Mouse (Mus musculus): ENCODE results near the gene Egfl8.

Egfl8 gene

DNA sequence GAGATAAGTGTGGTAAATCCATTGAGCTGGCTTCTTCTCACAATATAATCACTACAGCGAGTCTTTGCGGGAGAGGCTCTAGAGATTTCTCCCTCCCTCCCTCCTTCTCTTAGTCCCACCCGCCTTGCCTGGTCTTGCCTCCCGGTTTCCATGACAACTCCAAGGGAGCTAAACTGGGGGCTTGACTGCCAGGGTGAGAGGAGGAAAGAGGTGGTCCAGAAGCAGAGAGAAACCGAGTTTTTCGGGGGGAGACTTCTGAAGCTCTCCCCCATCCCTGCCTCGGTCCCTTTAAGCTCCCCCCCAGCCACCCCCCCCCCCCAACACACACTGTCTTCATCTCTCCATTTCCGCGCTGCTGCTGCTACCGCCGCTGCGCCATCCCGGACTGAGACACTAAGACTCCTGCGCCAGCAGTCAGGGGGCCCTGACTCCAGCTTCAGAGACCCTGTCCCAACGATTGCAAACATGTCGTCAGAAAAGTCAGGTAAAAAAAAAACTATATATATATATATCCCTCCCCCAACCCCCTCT, 13.5 kb upstream of the Egfl8 start, which contains the start of gene Prrt1:
Prrt1 (plus strand) TSS at position 313 of the 531 bp plus-strand sequence.
- intact Hi-C loops (cut with DNase I) = no loop called here

DNA sequence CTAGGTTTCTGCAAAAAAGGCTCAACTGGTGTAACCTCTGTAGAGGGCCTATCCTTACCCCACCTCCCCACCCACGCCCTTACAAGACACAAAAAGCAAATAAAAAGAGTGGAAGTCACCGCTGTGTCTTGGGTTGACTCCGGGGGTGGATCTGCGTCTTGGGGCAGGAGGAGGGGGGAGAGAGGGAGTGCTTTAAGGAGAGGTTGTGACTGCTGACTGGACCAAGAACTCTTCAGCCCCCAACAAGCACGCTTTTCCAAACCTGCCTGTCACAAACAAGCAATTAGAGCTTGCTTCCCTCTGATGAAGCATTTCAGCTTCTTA, 12.8 kb upstream of the Egfl8 start:
- intact Hi-C loops (cut with DNase I) = no loop called here

DNA sequence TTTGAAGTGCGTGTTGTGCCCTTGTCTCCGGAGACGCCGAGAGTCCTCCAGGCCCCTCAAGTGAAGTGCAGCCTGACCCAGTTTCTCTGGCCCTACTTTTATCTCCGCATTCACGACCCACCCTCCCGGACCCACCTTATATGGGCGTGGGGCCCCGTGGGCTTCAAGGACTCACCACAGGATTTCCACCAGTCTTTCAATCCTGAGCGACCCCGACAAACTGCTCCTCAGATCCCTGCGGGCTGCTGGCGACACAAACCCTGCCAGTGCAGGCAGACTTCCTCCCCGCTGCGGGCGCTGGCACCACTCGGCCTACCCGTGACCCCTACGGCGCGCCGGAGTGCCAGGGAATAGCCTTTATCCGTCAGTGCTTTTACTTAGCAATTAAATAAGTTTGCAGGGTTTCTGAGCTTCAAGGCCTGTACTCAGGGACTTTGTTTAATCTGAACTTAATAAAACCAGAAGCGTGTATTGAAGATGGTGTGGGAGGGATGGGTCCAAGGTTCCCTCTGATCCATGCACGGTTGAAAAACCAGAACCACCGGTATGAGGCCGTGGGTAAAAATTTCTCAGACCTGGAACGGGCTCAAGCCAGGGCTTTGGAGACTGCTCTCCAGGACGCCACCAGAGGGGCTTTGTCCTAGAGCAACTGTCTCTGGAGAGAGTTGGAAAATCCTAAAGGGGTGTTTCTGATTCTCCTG, 12.3 kb upstream of the Egfl8 start, which contains the start of gene Ppt2:
Ppt2 (minus strand) TSS at position 568 of the 701 bp plus-strand sequence.
- intact Hi-C loops (cut with DNase I) = no loop called here

DNA sequence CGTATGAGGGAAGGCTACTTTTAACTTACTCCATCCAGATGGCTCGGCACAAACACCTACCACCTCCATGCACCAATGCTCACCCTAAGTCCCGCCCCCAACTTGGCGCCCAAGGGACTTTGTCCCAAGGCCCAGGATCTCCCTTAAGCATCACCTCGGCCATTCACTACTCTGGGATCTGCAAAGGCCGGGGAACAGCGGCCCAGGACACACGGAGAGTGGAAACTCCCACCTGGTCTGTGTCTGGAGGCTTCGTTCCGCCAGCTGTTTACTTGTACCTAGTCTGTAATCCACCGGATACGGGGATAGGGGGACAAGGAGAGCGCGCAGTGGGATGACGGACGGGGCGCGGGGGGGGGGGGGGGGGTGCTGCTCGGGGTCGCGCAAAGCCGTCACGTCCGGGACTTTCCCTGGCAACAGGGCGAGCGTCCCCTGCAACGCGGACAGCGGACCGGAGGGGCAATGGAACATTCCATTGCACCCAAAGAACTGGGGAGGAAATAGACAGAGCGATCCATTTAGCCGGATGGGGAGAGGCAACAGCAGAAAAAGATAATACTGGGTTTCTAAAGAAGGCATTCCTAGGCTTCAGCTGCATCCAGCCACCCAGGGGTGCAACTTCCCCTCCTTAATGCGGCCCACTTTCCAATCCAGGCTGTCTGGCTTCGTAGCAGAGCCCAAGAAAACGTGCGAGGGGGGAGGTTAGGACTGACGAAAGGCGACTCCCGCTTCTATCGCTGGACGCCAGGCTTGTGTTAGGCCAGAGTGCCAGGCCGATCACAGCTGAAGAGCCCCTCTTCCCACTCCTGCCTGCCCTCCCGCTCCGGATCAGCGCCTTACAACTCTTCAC, 11.5 kb upstream of the Egfl8 start:
- intact Hi-C loops (cut with DNase I) = no loop called here

DNA sequence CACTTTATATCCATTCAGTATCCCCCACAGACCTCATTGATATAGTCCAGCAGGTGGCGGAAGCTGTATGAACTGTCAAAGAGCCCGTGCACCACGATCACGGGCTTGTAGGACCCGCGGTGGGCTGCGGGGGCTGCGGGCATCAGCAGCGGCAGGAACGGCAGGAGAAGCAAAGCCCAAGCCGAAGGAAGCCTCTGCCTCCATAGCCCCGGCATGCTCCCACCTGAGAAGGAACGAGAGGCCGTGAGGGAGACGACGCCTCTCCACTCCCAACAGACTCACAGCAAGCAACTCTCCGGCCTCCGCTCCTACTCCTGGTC, 11.0 kb upstream of the Egfl8 start:
- intact Hi-C loops (cut with DNase I) = no loop called here

DNA sequence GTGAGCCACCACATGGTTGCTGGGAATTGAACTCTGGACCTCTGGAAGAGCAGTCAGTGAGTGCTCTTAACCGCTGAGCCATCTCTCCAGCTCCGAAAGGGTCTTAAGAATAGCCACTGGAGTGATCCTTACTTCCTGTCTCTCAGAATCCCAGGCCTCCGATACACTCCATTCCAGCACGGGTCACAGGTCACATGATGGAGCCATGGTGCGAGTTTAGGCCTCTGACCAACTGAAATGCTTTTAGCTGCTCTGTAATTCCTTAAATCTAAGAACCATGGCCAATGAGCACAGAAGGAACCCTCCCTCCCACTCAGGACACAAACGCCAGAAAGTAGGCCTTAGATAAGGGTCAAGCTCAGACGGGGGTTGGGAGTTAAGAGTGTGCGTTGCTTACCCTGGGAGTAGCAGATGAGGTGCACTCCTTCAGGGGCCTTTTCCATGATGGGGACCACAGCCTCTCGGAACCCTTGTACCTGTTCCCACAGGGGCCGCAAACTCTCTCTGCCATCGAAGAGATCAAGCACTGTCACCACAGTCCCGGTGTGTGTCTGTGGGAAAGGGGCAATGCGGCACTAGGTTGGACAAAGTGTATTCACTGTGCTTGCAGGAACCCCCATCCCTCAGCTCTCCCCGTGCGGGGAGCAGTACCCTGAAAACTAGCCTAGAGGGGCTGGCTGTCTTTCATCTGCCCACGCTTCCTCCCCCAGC, 10.4 kb upstream of the Egfl8 start:
- intact Hi-C loops (cut with DNase I) = no loop called here

DNA sequence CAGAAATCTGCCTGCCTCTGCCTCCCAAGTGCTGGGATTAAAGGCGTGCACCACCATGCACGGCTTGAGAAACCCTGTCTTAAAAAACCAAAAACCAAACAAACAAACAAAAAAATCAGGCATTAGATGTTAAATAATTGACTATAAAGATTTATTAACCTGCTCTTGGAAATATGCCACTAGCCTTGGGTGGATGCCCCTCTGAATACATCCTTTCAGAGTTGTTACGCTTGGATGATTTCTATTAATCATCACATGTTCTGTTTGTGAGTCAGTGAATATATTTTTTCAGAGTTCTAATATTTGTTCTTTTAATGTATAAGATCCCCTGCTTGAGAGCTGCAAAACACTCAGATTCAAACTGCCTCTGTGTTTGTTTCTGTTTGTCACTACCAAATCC, 9.2 kb upstream of the Egfl8 start:
- intact Hi-C loops (cut with DNase I) = no loop called here

DNA sequence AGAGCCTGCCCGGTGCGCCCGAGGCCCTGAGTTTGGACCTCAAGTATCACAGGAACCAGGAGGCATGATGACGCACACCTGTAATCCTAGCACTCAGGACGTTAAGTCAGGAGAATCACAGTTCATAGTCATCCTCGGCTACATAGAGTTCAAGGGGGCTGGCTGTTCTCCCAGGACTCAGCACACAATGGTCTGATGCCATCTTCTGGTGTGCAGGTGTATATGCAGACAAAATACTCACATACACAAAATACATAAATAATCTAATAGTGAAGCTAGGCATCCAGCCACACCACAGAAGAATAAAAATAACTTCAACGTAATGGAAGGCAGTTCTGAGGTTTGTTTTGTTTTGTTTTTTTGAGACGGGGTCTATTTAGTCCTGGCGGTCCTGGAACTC, 7.4 kb upstream of the Egfl8 start:
- intact Hi-C loops (cut with DNase I) = no loop called here

DNA sequence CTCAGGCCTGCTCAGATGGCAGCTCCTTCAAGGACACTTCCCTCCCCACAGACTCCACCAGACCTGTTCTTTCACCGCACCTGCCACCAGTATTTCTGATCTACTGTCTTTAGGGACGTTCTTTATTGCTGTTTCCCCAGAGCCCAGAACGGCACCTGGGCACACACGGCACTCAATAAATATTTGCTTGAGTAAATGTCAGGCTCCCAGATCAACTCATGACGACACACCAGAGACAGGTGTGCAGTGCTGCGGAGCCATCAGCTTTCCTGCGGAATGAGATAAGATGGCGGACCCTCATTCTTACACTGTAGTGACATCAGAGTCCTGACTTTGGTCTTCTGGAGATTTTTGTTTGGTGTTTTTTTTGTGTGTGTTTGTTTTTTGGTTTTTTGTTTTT, 5.2 kb upstream of the Egfl8 start:
- intact Hi-C loops (cut with DNase I) = no loop called here

DNA sequence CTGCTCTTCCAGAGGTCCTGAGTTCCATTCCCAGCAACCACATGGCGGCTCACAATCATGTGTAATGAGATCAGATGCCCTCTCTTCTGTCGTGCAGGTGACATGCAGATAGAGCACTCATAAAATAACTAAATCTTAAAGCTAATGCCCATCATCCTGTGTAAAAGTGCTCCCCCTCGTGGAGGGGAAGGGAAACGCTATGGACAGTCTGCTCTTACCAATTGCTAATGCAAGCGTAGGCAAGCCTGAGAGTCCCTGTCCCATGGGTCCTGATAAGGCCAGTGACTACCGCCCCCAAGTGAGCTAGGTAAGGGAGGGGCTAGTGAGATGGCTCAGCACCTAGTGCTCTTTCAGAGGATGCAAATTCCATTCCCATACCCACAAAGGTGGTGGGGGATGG, 3.2 kb upstream of the Egfl8 start:
- intact Hi-C loops (cut with DNase I) = loop anchor here (2.0 to 5.0 kb wide), 4 partner anchors 33 to 178 kb away; no protein-coding TSS in a partner anchor

DNA sequence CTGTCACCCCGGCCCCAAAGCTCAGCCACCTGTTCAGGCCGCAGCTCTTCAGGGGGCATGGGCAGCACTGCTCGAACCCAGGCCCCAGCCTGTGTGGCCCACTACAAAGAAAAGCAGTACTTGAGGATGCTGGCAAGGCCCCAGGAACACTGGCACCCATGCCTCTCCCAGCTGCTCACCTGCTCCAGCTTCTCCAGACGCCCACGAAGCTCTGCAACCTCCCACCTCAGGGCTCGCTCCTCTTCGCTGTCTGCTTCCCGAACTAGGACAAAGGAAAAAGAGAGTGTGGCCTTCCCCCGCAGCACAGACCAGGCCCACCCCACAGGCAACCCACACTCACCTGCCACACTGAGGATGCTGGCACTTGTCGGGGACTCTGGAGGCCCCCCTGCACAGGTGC, 1.9 kb downstream of the Egfl8 start:
- intact Hi-C loops (cut with DNase I) = no loop called here

DNA sequence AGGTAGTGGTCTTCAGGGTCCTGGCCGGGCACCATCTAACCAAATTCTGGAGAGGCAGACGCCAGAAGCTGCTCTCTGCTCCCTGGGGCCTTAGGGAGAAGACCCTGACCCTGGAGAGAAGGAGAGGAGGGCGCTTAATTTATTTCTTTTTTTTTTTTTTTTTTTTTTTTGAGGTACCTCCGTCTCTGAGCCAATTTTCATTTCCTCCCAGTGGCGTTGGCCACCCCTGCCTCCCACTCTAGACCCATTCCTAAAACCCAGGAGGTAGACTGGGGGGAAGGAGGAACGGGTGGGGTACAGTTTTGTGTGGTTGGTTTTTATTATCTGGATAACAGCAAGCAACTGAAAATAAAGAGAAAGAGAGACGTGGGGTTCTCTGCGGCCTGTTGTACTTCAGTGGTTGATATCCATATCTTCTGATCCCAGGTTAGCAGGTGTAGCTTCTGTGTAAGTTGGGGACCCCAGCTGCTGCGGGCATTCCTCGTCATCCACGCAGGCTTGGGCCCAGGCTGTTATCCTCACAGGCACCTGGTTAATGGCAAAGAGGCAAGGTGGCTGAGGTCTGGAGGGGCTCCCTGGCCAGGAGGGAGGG, 2.6 kb downstream of the Egfl8 start:
- intact Hi-C loops (cut with DNase I) = no loop called here

DNA sequence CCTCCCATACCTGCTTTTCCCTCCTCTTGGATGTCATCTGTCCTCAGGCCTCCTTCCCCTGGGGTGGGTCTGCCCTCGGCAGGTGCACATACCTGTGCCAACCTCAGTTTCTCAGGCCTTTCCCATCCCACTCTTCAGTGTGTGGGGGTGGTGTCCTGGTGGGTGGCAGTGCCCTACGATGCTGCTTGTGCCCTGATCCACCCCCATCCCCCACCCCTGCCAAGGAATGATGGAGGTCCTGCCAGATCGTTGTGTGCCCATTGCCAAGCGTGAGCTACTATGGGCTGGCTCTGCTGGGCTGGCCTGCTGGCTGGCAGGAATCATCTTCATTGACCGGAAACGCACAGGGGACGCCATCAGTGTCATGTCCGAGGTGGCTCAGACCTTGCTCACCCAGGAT, 4.7 kb downstream of the Egfl8 start:
- intact Hi-C loops (cut with DNase I) = no loop called here

DNA sequence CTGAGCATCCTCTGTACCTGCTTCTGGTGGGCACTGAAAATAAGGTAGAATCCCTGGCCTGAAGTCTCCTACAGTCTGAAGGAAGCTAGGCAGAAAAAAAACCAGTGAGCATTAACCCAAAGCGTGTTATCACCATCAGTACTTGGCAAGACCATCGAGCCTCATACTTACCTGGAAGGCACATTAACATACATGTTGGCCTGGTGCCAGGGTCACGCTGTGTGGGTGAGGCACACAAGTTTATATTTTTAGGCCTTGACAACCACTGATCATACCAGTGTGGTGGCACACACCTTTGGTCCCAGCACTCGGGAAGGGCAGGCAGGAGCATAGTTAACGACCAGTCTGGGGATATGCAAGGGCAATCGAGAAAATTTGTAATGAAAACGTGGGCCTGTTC, 7.8 kb downstream of the Egfl8 start:
- intact Hi-C loops (cut with DNase I) = no loop called here

DNA sequence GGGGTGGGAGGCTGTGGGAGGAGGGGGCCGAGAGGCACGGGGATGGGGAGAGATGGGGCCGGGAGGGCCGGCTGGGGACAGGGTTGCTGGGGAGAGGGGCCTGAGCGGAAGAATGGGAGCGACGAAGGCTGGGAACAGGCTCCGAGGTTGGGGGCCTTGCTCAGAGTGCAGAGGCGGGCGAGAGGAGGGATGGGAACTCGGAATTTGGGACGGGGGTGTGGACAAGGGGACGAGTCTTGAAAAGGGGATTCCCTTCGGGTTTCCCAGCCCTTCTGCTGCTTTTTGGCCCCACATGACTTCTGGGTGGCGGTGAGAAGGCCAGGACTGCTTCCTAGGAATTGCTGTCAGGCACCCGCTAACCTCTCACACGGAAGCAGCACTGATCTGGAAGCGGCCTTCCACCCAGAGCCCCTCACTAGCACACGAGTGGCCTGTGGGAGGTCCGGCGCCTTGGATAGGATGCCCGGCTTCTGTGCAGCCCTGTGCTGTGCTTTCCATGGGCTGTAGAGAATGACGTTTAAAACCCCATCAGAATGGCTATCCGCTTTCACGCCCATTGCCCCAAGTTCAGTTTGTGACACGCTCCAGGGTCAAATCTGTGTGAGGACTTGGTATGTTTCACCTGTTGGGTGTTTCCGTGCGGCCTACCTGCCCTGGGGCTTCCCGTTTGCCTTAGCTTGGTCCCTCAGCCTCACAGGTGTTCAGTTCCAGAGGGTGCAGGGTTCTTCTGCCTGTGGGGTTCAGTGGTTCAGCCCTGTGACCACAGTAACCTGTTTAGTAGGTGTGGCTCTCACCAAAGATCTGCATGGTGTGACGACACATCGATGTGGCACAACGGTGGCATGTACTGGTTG, 9.4 kb downstream of the Egfl8 start:
- intact Hi-C loops (cut with DNase I) = no loop called here

DNA sequence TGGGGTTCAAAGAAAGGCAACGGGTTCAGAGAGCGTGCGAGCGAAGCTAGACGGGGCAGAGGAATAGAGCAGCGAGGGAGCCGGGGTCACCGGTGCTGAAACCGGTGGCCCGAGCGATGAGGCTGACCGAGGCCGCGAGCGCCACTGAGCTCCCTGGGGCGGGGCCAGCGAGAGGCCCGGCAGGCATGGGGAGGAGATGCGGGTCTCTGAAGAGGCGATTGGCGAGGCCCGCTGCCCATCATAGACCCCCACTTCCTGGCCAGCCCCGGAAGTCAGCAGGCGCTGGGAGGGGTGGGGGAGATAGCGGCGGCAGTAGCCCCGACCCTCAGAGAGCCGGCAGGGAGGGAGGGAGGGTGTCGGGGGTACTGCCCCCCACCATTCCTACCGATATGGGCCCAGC, 10.2 kb downstream of the Egfl8 start:
- intact Hi-C loops (cut with DNase I) = no loop called here

DNA sequence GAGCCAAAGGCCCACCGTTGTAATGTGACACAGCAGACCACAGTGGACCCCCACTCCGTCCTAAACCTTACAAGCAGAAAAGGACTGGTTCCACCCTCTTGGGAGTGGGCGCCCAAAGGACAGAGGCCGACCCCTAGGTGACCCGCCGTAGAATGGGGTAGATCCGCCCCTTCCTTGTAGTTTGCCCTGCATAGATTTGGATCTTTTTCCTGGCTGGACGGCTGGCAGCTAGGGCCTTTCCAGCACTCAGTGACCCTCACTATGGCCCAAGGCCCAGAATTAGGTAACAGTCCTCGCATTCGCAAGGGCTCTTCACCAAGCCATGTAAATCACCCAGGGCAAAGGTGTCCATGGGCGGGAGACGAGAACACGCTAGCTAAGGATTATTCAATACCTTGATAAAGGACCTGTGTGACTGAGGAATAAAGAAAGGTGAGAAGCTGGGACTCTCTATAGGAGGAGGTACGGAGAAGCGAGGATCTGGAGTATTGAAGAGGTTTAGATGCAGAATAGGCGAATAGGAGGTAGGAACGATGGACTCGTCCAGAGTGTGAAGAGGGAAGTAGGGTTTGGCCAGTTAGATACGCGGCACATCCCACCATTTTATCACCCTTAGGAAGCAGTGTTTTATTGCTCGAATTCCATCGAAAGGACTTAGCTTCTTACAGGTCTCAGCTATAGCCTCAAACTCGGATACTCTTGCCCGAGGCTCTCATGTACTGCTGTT, 11.1 kb downstream of the Egfl8 start:
- intact Hi-C loops (cut with DNase I) = no loop called here

DNA sequence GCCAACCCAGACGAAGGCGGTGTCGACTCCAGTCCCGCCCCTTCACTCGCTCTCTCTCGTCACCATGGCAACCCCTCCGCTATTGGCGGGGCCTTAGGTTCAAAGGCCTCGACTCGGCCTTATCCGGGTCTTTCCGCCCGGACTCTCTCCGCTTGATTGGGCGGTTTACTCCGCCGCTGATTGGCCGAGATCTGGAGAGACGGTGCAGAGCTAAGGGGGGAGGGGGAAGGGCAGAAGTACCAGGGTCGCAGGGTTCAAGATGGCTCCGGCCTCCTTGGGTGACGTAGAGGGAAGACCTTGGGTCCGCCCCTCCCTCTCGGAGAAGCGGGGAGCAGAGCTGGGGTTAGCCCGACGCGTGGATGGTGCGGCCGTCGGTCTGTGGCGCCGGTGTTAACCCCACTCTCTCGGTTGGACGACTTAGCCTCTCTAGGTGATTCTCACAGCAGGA, 11.7 kb downstream of the Egfl8 start, which contains the start of gene Agpat1:
Agpat1 (plus strand) TSS at position 202 of the 448 bp plus-strand sequence.
- intact Hi-C loops (cut with DNase I) = no loop called here

DNA sequence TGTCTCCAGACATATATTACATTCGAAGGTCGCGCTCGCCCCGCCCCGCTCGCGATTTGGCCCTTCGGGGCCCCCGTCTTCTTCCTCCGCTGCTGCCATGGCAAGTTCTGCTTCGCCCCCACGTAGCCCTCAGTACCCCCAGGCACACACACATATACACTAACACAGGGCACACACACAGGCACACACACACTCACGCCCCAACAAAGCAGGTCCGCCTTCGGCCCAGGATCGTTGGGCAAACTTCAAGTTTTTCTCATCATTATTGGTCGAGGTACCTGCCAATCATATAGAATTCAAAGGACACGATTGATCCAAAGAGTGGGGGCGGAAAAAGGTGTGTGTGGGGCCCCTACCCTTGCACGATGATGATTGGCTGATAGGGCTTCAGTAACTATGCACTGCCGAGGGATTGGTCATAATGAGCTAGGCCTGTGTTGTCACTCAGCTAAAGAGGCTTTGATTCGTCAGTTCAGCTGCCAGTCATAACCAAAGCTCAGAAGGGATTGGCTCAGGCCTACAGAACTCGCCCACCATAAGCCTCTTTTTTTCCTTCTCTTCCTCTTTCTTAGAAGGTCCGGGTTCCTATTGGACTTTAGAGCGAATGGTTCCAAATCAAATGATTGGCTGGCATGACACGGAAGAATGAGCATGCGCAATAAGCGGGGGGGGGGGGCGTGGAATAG, 12.3 kb downstream of the Egfl8 start, which contains the start of gene Rnf5:
Rnf5 (minus strand) TSS at position 316 of the 686 bp plus-strand sequence.
- intact Hi-C loops (cut with DNase I) = no loop called here

All from adrenal gland (tissue).